23 mouse cellular contexts compared by ENCODE assay signal in genomic region chrX:142427111-142427510, GRCm38 (mm10). TPM values are rescaled to one million over a fixed set of nuclear protein-coding genes. Genes with fewer than 3 reads are reported as not detected.
DNase-seq lines count a peak whose midpoint lies in the region; ATAC-seq and TF ChIP-seq lines count a peak whose summit lies in the region.
"Had no signal": no experiment of that assay in that cellular context is flagged by ENCODE, and none has a peak within 500 bp of the region (broad histone marks: within the 10 kb centered on the region; RNA-seq: fewer than 3 reads in every experiment).

No protein-coding gene starts in this region.

- no peak overlapping the region for H3K4me2 ChIP-seq in kidney, embryonic 16.5 days (replicated peaks; ENCODE audit: low read depth, low read length)
- peak overlapping the region; percentile 44 for H3K4me2 ChIP-seq in myocyte (ENCODE audit: low read depth)
- no peak overlapping the region for H3K4me2 ChIP-seq in forebrain, embryonic 14.5 days (ENCODE audit: low read length)
- H3K4me2 ChIP-seq: heart, embryonic 11.5 days; hindbrain, embryonic 13.5 days; limb, embryonic 15.5 days had no signal

- H3K4me3 ChIP-seq in kidney, embryonic 16.5 days (ENCODE audit: low read length), result no peak overlapping the region
- no peak overlapping the region for H3K4me3 ChIP-seq in myocyte
- no peak overlapping the region for H3K4me3 ChIP-seq in forebrain, embryonic 14.5 days (ENCODE audit: low read depth, low read length)
- H3K4me3 ChIP-seq: hindbrain, embryonic 13.5 days; limb, embryonic 15.5 days; midbrain, embryonic 10.5 days had no signal

- H3K36me3 ChIP-seq in kidney, embryonic 16.5 days (ENCODE audit: insufficient read depth, low read length), result no peaks in the 10 kb centered on the region
- no peaks in the 10 kb centered on the region for H3K36me3 ChIP-seq in myocyte (ENCODE audit: control insufficient read depth, insufficient read depth)
- no peaks in the 10 kb centered on the region for H3K36me3 ChIP-seq in forebrain, embryonic 14.5 days (ENCODE audit: control insufficient read depth, insufficient read depth, low read length)
- H3K36me3 ChIP-seq: hindbrain, embryonic 13.5 days; limb, embryonic 15.5 days; midbrain, embryonic 10.5 days had no signal

- DNase-seq in kidney, adult 9 months, result peak; percentile 3
- DNase-seq in thymus, postnatal 0 days (ENCODE audit: low spot score), result peak; percentile 4
- DNase-seq in thymus, adult 18-20 months, result no peak
- DNase-seq in layer of hippocampus, adult 9-10 months (ENCODE audit: low spot score), result no peak
- no peak for DNase-seq in forebrain, embryonic 14.5 days (ENCODE audit: low spot score)
- DNase-seq: adrenal gland, postnatal 14 days; cerebellum, adult 18-20 months; cerebellum, postnatal 36 days; gastrocnemius, postnatal 14 days; layer of hippocampus, postnatal 36 days; liver, postnatal 0 days; right cerebral cortex, postnatal 4 days; thymus, postnatal 36 days had no signal

- 56% methylated on average over 4 of the region's 4 CpGs for WGBS in kidney, embryonic 16.5 days
- 68% methylated on average over 4 of the region's 4 CpGs for WGBS in forebrain, embryonic 14.5 days

- no peaks in the 10 kb centered on the region for H3K4me1 ChIP-seq in kidney, embryonic 16.5 days (ENCODE audit: insufficient read depth, low read length)
- no peaks in the 10 kb centered on the region for H3K4me1 ChIP-seq in forebrain, embryonic 14.5 days (ENCODE audit: control insufficient read depth, insufficient read depth, low read length)
- H3K4me1 ChIP-seq: hindbrain, embryonic 13.5 days; limb, embryonic 15.5 days; midbrain, embryonic 10.5 days had no signal

- no peak for TF ChIP-seq POLR2A in myocyte (IDR thresholded peaks at IDR 0.05; ENCODE audit: insufficient read length, low read depth)

- no peaks in the 10 kb centered on the region for H3K9me3 ChIP-seq in kidney, embryonic 16.5 days (ENCODE audit: low read length)
- H3K9me3 ChIP-seq in forebrain, embryonic 14.5 days (replicated peaks; ENCODE audit: control insufficient read depth, low read length), result no peaks in the 10 kb centered on the region
- H3K9me3 ChIP-seq: hindbrain, embryonic 13.5 days; limb, embryonic 15.5 days; midbrain, embryonic 10.5 days had no signal

- H3K79me2 ChIP-seq in myocyte (ENCODE audit: control insufficient read depth, insufficient read depth), result no peaks in the 10 kb centered on the region

- H3K9ac ChIP-seq in kidney, embryonic 16.5 days (replicated peaks; ENCODE audit: low read length), result no peak overlapping the region
- no peak overlapping the region for H3K9ac ChIP-seq in forebrain, embryonic 14.5 days (ENCODE audit: low read length)
- H3K9ac ChIP-seq: hindbrain, embryonic 13.5 days; limb, embryonic 15.5 days; liver, postnatal 0 days had no signal

- no peak overlapping the region for H3ac ChIP-seq in myocyte (ENCODE audit: control insufficient read depth, insufficient read length)

- no peak overlapping the region for H3K27ac ChIP-seq in kidney, embryonic 16.5 days (ENCODE audit: low read length)
- H3K27ac ChIP-seq in forebrain, embryonic 14.5 days (ENCODE audit: low read depth, low read length), result no peak overlapping the region
- H3K27ac ChIP-seq: hindbrain, embryonic 13.5 days; limb, embryonic 15.5 days; midbrain, embryonic 10.5 days; stomach, postnatal 0 days had no signal

- ATAC-seq in kidney, embryonic 16.5 days (ENCODE audit: low FRiP score, low TSS enrichment), result no peak
- peak; percentile 76 for ATAC-seq in common myeloid progenitor, adult 5-6 weeks (replicated peaks; ENCODE audit: low read depth, poor library complexity, severe bottlenecking)
- ATAC-seq in forebrain, embryonic 14.5 days, result no peak
- ATAC-seq: inflammation-experienced regulatory T-cells, adult 6 months; liver, postnatal 0 days; Patski had no signal

- no peaks in the 10 kb centered on the region; the same call in 1 of the 2 replicates for H3K27me3 ChIP-seq in kidney, embryonic 16.5 days (ENCODE audit: insufficient read depth, low read length)
- H3K27me3 ChIP-seq in myocyte (ENCODE audit: control insufficient read depth, insufficient read depth, insufficient read length), result no peaks in the 10 kb centered on the region
- H3K27me3 ChIP-seq in forebrain, embryonic 14.5 days (replicated peaks; ENCODE audit: control insufficient read depth, insufficient read depth, low read length), result no peaks in the 10 kb centered on the region
- H3K27me3 ChIP-seq: limb, embryonic 15.5 days had no signal

TF ChIP-seq in myocyte, 11 proteins besides CTCF, POLR2A, EP300 and RAD21:
- no peak for TF ChIP-seq E2F4 (IDR thresholded peaks at IDR 0.05; ENCODE audit: insufficient read depth)
- no peak for TF ChIP-seq POLR2AphosphoS2 (IDR thresholded peaks at IDR 0.05; ENCODE audit: insufficient read length, low read depth)
- TF ChIP-seq MYOG (IDR thresholded peaks at IDR 0.05; ENCODE audit: control insufficient read depth in 1 of 3, insufficient read depth in 1 of 3, insufficient read length in 2 of 3, low read depth in 2 of 3), result no peak
- TF ChIP-seq USF1 (IDR thresholded peaks at IDR 0.05; ENCODE audit: low read depth), result no peak
- TF ChIP-seq MYOD1 (IDR thresholded peaks at IDR 0.05; ENCODE audit: control insufficient read depth in 1 of 3, insufficient read length in 2 of 3, low read depth in 2 of 3), result no peak
- TF ChIP-seq MAX (IDR thresholded peaks at IDR 0.05; ENCODE audit: low read depth), result no peak
- no peak for TF ChIP-seq TCF3 (IDR thresholded peaks at IDR 0.05; ENCODE audit: insufficient read length, low read depth)
- TF ChIP-seq SRF (IDR thresholded peaks at IDR 0.05; ENCODE audit: control insufficient read depth, insufficient read length, low read depth), result no peak
- no peak for TF ChIP-seq TCF12 (IDR thresholded peaks at IDR 0.05; ENCODE audit: insufficient read depth, poor library complexity, severe bottlenecking)
- no peak for TF ChIP-seq REST (IDR thresholded peaks at IDR 0.05; ENCODE audit: insufficient read depth, insufficient read length)
- TF ChIP-seq CEBPB (IDR thresholded peaks at IDR 0.05; ENCODE audit: insufficient read depth, poor library complexity, severe bottlenecking), result no peak

RNA-seq across cellular contexts. Expression of gene Acsl4, which starts 36.8 kb away (rescaled TPM):
- polyA plus RNA-seq in kidney, embryonic 16.5 days (2015; fragmentation: Nextera tagmentation; extraction: Ambion mirVana), result 21.6 and 22.4 TPM in 2 replicates
- polyA plus RNA-seq in thymus, postnatal 0 days (2015; fragmentation: Nextera tagmentation; extraction: Ambion mirVana), result 20.9 and 22.1 TPM in 2 replicates
- total RNA-seq in common myeloid progenitor, adult 5-6 weeks (2017), result 39.2 and 40.4 TPM in 2 replicates
- polyA plus RNA-seq in myocyte (2012; fragmentation: generic; extraction: Trizol), result 30.5 TPM
- polyA plus RNA-seq in forebrain, embryonic 14.5 days (2014; fragmentation: Nextera tagmentation; extraction: Ambion mirVana), result 12.2 and 15.6 TPM in 2 replicates

Comparison
In these comparisons a context has a peak if more than half of its experiments do, and no peak if none do; other contexts are left out.
1. DNase-seq: peak in kidney, adult 9 months (single experiment) and thymus, postnatal 0 days (single experiment); none in thymus, adult 18-20 months (0 of 2), layer of hippocampus, adult 9-10 months (single experiment) and forebrain, embryonic 14.5 days (single experiment).